Mouse (Mus musculus) heart, adult 18-20 months (tissue): ENCODE measurements at regions not wholly inside any gene's neighbourhood (a gene's known extent, or its start where the extent isn't known, plus 50 kb on each side); places are given as distances from the start of the nearest gene placed in this dataset.

Experiments used
- DNase-seq, 2 experiments: peaks; one replicate each; pipeline ENCODE4 v3.0.0; 2021 to 2022; ENCODE audit warnings: mixed read lengths in 1 of 2

DNA sequence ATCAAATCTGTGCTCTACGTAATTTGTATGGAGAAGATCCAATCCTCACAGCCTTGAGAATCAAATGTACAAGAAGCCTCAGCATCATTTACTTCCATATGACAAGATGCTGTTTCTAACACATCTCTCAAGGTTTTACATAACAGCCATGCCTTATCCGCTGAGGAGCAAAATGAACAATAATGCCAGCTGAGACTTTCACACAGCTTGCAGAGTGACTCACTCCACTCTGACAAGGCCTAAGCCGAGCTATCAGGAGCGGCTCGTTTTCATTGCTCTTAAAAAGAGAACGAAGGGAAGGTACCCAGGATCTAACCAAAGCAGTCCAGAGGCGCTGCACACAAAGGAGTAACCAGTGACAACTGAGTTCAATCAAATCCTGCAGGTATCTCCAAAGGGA lies 803.5 kb downstream of the Efna5 start:
- DNase-seq = no peak

DNA sequence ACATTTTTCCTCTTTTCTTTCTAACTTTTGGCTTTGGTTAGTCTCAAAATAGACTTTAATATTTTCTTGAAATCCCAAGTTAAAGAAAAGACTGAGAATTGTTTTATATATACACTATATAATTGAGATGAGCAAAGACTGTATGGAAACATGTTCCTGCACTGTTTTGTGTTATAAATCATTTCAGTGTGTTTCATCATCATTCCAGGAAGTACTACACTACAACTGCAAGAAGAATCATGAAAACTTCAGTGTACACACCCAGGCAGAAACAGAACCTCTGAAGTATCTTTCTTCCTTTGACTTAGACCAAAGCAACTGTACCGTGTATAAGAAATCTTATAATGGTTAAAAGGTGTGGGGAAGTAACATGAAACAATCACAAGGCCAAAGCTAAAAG lies 816.2 kb downstream of the Efna5 start:
- no peak for DNase-seq

DNA sequence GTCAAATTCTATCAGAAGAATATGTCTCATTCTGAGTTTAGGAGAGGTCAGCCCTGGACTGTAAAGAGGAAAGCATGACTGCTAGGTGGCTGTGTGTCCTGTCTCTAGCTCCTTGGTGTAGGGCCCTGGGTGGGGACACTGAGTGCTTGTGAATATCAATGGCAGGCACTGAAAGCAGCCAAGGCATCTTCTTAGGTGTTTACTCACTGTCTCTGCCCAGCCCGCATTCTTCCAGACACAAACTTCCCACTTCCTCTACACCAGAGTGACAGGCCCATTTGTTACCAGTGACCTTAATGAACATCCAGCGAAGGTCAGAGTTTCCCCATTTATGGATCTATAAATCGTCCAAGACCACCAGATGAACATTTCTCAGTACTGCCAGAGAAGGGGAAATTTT lies 823.1 kb downstream of the Efna5 start:
- DNase-seq = no peak

DNA sequence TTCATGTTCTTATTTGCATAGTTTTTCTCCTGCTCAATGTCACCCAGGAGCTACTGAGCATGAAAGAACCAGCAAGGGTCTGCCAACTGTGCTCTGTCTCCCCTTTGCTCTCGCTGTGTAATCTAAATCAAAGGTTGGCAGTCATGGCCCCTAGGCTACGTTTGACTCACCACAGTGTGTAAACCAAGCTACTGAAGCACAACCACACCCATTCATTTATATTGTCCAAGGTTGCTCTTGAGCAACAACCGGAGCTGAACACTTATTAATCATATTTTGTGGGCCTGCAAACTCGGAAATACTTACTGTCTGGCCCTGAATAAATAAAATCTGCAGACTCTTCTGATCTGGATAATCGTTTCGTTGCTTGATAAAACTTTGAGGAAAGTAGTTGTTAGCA lies 826.3 kb downstream of the Efna5 start:
- no peak for DNase-seq

DNA sequence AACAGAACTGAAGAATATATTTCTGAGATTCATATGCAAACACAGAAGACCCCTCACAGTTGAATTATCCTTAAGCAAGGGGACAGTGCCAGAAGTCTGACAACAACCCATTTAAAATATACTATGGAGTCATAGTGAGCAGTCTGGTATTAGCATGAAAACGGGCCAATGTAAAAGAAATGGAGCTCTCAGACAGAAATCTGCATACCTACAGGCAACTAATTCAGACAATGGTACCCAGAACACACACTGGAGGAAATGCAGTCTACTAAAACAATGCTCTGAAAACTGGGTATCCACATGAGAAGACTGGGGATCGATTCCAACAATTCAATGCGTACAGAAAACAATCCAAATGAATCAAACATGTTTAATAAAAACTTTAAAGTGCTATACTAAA lies 832.1 kb downstream of the Efna5 start:
- DNase-seq = no peak

DNA sequence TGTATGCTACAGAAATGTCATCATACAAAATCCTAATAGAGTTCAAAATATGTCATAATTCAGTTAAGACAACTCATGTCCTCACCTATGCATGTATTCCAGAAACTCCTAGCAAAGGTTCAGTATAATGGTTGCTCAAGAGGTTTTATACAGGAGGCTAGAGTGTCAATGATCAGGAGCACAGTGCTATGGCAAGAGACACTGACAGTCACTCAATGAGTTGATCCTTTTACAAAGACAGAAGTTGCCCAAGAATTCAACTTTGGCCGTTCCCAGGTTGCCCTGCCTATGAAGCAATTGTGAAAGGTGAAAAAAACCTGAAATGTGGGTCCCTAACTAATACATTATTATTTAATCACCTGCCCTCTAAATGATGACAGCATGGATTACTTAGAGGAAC lies 850.5 kb downstream of the Efna5 start:
- DNase-seq = no peak
